In genomic region chr19:47067924-47068611, GRCm38 (mm10) we compare ENCODE assay signal across 8 mouse cellular contexts. TPM values are rescaled to one million over a fixed set of nuclear protein-coding genes. Genes with fewer than 3 reads are reported as not detected.
A peak's percentile ranks its signal among the peaks of the same experiment; 100 is the strongest.
DNase-seq lines count a peak whose midpoint lies in the region; TF ChIP-seq lines count a peak whose summit lies in the region.

No protein-coding gene starts in this region.

- H3K27me3 ChIP-seq in megakaryocyte, embryonic 14.5 days (replicated peaks), result no peaks in the 10 kb centered on the region

- H3K4me1 ChIP-seq in cortical plate, adult 2 months (ENCODE audit: control insufficient read depth, insufficient read depth, low read length), result no peaks in the 10 kb centered on the region
- H3K4me1 ChIP-seq in megakaryocyte, embryonic 14.5 days, result peaks cover 28% of the 10 kb centered on the region

- peaks cover 29% of the 10 kb centered on the region for H3K36me3 ChIP-seq in megakaryocyte, embryonic 14.5 days (replicated peaks; ENCODE audit: low read length)

- H3K27ac ChIP-seq in cortical plate, adult 2 months (ENCODE audit: insufficient read depth, low read length), result no peak overlapping the region

- 0 out of 2 replicates have a peak, but pooled peaks have one; percentile 37 for TF ChIP-seq POLR2A in cortical plate, adult 2 months (IDR thresholded peaks at IDR 0.05; ENCODE audit: extremely low read depth, insufficient read depth, low read length)

- peak overlapping the region; percentile 8 for H3K4me3 ChIP-seq in cortical plate, adult 2 months (ENCODE audit: insufficient read depth, low read length)
- H3K4me3 ChIP-seq in megakaryocyte, embryonic 14.5 days (replicated peaks), result peak overlapping the region; percentile 97

- DNase-seq in adipocyte (ENCODE audit: low spot score), result peak; percentile 88
- peak; percentile 66 to 69 for DNase-seq in gastrocnemius, adult 8-10 months (ENCODE audit: low spot score in 2 of 2)
- peak; percentile 91 for DNase-seq in induced T-regulatory cell, adult 2 months (ENCODE audit: low read depth)
- DNase-seq in left cerebral cortex, adult 9 months (ENCODE audit: low spot score in 2 of 2), result peak; percentile 32 to 77
- peak; percentile 91 to 92 for DNase-seq in right cerebral cortex, postnatal 10 days (ENCODE audit: low spot score in 2 of 2)
- peak; percentile 86 for DNase-seq in urinary bladder, postnatal 14 days (ENCODE audit: low spot score)

- H3K9me3 ChIP-seq in megakaryocyte, embryonic 14.5 days, result no peaks in the 10 kb centered on the region

- TF ChIP-seq CTCF in cortical plate, adult 2 months (IDR thresholded peaks at IDR 0.05; ENCODE audit: extremely low read depth, insufficient read depth, low read length), result no peak

RNA-seq across cellular contexts. Expression of gene Taf5, which starts 0.5 kb away (rescaled TPM):
- polyA plus RNA-seq in cortical plate, adult 2 months (2012; rRNA removed), result 3.8 and 4.1 TPM in 2 replicates
- total RNA-seq in gastrocnemius, adult 8-10 months (2022), result 1 to 10 TPM; 1.6 to 2.5 (median 2.3) TPM
- 4.6 and 7.9 TPM in 2 replicates for polyA plus RNA-seq in megakaryocyte, embryonic 14.5 days (2012; ENCODE audit: insufficient read depth, low replicate concordance)

RNA-seq across cellular contexts. Expression of gene Pcgf6, which starts 17.4 kb away (rescaled TPM):
- polyA plus RNA-seq in cortical plate, adult 2 months (2012; rRNA removed), result 35.5 and 38.3 TPM in 2 replicates
- total RNA-seq in gastrocnemius, adult 8-10 months (2022), result 1 to 10 TPM; 3.6 to 6.3 (median 5.0) TPM
- 2.9 and 4.6 TPM in 2 replicates for polyA plus RNA-seq in megakaryocyte, embryonic 14.5 days (2012; ENCODE audit: insufficient read depth, low replicate concordance)

RNA-seq across cellular contexts. Expression of gene Usmg5, which starts 22.4 kb away (rescaled TPM):
- polyA plus RNA-seq in cortical plate, adult 2 months (2012; rRNA removed), result 897 and 1,011 TPM in 2 replicates
- total RNA-seq in gastrocnemius, adult 8-10 months (2022), result 1,000 to 10,000 TPM; 1,130 to 1,241 (median 1,184) TPM
- 34.9 TPM in 1 of 2 replicates, not detected in the other for polyA plus RNA-seq in megakaryocyte, embryonic 14.5 days (2012; ENCODE audit: insufficient read depth, low replicate concordance)

RNA-seq across cellular contexts. Expression of gene Pdcd11, which starts 22.5 kb away (rescaled TPM):
- polyA plus RNA-seq in cortical plate, adult 2 months (2012; rRNA removed), result 11.3 and 12.2 TPM in 2 replicates
- total RNA-seq in gastrocnemius, adult 8-10 months (2022), result 1 to 10 TPM; 7.6 to 8.7 (median 8.5) TPM
- 2.3 and 9.4 TPM in 2 replicates for polyA plus RNA-seq in megakaryocyte, embryonic 14.5 days (2012; ENCODE audit: insufficient read depth, low replicate concordance)

RNA-seq across cellular contexts. Expression of gene Nt5c2, which starts 53.1 kb away (rescaled TPM):
- polyA plus RNA-seq in cortical plate, adult 2 months (2012; rRNA removed), result 46.7 and 50.3 TPM in 2 replicates
- total RNA-seq in gastrocnemius, adult 8-10 months (2022), result 10 to 100 TPM in 1 of 4 experiments, 1 to 10 TPM in 3; 5.8 to 10.2 (median 8.1) TPM
- polyA plus RNA-seq in megakaryocyte, embryonic 14.5 days (2012; ENCODE audit: insufficient read depth, low replicate concordance), result 2.1 and 11.7 TPM in 2 replicates

Comparison
In these comparisons a context has a peak if more than half of its experiments do, and no peak if none do; other contexts are left out.
1. RNA of gene Usmg5, which starts 22.4 kb away (polyA plus RNA-seq): 897 to 1,011 TPM in cortical plate, adult 2 months; 34.9 TPM in megakaryocyte, embryonic 14.5 days; every median in the first group is over 10 times any median in the second.
2. Peak in every context shown above with its lines, with median percentiles within 50 percentile points of each other: DNase-seq.